Mouse (Mus musculus) erythroblast, adult 5-6 weeks (primary cell): Measurements from ENCODE around the gene Cars. TPM values are rescaled to one million over a fixed set of nuclear protein-coding genes. Genes with fewer than 3 reads are reported as not detected.

ENCODE experiments used
- ATAC-seq: replicated peaks from 2 replicates; pipeline ENCODE4 v1.8.0; 2016; ENCODE audit warnings: moderate number of reproducible peaks, mild to moderate bottlenecking, moderate TSS enrichment, inconsistent platforms; ENCODE audit not compliant: poor library complexity, low FRiP score, severe bottlenecking
- total RNA-seq, 2 experiments: library from RNA; stranded (forward) in 1 of 2; stranded (reverse) in 1 of 2; fragments of 150-400 nt in 1 of 2; fragments of 200-764, 138-1000 nt in 1 of 2; gene quantifications; 2 replicates each; pipeline versions ENCODE4 v1.2.3 to v1.2.4; 2015 to 2017; ENCODE audit warnings: low replicate concordance in 2 of 2

Gene Cars
- total RNA-seq, 2 experiments from 2014 or later: 60.9 to 120 TPM

DNA sequence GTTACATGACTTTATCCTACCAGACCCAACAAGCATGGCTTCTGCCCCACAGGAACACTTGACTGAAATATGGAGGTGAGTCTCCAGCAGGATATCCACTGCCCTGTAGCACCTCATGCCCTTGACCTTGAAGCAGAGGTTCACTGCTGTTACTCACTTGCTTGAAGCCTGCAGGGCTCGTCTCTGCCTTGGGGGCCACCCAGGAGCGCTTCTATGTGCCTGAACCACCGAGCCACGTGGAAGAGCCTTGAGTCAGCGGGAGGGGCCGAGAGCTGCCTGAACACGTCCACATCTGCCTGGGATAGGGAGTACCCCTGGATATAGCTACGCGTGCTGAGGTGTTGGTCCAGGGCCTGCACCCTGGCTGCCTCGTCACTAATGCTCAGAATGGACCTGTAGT lies 7.6 kb downstream of the Cars start:
- ATAC-seq: no peak

GRCm38 (mm10) chr7:143588006-143588405 lies 11.9 kb downstream of the Cars start:
- ATAC-seq: no peak

- no peak for ATAC-seq
These were observed 12.3 kb downstream of the Cars start for GRCm38 (mm10) chr7:143587586-143587985.

GRCm38 (mm10) chr7:143583956-143584355 lies 15.9 kb downstream of the Cars start:
- peak; percentile 78 for ATAC-seq

GRCm38 (mm10) chr7:143583025-143583424 lies 16.9 kb downstream of the Cars start:
- ATAC-seq: no peak

DNA sequence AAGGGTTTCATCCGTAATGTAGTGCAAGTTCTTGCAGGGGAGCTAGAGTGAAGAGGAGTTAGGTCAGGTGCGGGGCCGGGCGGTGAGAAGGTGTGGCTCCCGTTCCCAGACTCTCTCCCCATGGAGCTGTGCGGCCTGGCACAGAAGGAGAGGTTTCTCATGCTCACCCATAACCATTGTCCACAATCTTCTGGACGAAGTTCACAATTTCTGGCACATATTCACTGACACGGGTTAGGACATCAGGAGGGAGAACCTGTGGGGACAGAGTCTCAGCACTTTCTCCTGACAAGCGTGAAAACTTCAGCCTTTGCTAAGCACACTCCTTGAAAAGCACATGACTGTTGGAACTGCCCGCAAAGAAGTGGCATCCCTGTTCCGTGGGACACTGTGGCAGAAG lies 24.1 kb downstream of the Cars start:
- no peak for ATAC-seq

- peak; percentile 83 for ATAC-seq
These were observed 34.2 kb downstream of the Cars start for GRCm38 (mm10) chr7:143565648-143566039.

DNA sequence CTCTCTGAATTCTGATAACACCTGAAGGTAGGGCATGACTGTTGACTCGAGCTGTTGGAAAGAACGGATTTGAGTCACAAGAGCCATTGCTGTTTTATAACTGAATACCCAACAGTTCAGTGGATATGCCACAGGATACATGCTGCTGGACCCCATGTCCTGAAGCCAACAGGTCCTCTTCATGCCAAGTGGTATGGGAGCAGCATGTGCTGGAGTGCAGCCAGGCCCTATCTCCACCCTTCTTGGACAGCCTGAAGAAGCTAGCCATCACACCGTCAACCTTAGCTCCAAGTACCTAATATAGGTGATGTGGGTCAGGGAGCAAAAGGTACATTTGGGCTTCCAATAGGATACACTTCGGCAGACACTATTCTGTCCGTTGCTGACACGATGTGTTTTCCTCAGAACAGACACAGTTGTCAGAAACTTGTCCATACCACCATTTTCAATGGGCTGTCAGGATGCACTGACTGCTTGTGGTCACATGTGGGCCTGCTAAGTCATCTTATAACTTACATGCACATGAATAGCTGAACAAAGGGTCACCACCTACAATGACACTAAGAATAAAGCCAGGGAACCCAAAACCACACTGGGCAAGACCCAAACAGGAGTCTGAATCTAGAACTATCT lies 34.8 kb downstream of the Cars start:
- ATAC-seq: peak; percentile 54

- no peak for ATAC-seq
These were observed 36.1 kb downstream of the Cars start for GRCm38 (mm10) chr7:143563787-143564186.

DNA sequence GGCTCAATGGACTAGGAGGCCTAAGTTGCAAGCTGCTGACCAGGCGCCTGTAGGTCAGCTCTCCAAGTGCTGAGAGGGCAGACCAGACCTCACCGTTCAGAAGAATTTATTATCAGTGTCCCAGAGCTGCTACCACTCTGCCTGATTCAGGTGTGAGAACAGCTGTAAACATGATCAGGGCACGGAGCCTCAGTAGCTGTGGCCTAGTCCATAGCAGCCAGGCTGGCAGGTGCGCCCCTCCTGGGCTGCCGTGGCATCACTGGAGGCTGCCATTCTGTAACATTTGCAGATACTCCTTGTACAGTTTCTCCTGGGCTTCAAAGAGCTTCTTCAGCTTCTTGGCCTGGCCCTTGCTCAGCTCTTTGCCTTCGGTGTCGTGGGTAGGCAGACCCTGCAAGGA lies 42.3 kb downstream of the Cars start:
- peak; percentile 73 for ATAC-seq

- ATAC-seq: peak; percentile 91
These were observed 42.8 kb downstream of the Cars start for GRCm38 (mm10) chr7:143556964-143557610.

GRCm38 (mm10) chr7:143549588-143550220 lies 50.2 kb downstream of the Cars start:
- ATAC-seq: no peak

GRCm38 (mm10) chr7:143548976-143549457 lies 50.9 kb downstream of the Cars start, which contains the start of gene Nap1l4:
TSS of gene Nap1l4 (minus strand) at chr7:143549106.
- ATAC-seq: peak; percentile 91

DNA sequence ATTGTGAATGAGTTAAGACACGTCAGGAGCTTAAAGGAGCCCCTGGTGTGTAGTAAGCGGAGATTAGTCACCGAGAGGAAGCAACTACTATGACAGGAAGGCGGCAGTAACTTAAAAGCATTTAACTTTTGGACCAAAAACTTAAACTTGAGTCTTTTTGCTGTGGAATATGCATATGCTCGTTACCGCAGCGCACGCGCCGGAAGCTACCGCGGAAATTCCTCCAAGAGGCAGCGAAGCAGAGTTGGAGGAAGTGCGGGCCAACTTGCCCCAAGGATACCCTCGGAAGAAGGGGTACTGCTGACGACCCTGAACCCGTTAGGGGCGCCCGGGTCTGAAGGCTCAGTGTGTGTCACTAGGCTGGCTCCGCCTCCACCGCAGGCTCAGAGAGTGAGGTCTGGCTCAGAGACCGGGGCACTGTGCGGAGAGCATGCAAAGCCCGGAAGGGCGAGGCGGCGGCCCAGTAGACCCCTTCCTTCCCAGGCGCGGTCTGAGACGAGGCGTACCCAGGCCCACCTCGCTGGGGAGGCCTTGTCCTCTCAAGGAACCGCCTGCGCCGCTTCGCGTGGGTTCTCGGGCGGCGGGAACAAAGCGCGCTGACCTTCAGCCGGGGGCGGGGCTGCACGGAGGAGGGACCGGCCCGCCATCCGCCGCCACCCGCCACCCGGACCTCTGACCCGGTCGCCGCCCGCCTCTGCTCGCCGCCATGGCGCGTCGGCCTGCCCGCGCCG lies 51.5 kb downstream of the Cars start:
- ATAC-seq: peak; percentile 63

DNA sequence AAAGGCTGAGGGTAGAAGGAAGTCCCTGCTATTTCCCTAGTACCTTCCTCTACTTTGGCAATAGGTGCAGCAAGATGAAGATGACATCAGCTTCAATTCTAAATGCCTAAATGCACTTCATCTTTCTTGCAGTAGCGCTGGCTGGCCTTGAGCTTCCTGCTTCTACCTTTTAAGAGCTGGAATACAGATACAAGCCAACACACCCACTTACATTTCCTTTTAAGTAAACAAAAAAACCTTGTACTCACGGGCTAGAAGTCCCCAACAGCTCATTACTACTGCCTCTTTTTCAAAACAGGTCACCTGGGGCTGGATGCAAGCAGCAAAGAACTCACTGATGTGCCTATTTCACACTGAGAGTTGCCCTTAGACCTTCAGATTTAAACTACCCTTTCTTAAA lies 53.3 kb downstream of the Cars start:
- ATAC-seq: no peak

DNA sequence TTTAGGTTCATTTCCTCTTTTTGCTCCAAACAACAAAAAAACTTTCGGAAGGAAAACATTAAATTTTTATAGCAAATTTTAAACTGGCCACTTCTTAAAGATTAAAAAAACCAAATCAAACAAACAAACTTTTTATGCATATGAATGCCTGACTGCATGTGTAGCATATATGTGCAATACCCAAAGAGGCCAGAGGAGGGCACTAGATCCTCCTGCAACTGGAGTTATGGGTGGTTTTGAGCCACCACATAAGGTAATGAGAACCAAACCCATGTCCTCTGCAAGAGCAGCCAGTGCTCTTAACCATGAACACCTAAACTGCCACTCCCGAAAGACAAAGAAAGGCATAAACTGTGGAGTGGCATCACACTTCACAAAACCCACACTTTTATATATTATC lies 55.5 kb downstream of the Cars start:
- no peak for ATAC-seq

DNA sequence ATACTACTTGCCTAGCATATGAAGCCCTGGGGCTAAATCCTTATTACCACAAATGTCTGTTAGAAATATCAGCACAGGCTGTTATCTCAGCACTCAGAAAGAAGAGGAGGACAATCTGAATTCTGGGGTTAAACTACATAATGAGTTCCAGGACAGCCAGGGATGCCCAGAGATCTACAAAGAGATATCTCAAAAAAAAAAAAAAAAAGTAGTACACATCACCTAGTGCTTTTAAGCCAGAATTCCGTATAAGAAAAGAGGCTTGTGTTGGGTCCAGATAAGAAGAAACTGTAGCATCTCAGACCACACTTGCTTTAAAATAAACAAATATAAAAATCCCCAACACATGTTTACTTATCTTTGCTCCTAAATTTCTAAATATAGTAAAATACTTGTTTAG lies 61.2 kb downstream of the Cars start:
- no peak for ATAC-seq

DNA sequence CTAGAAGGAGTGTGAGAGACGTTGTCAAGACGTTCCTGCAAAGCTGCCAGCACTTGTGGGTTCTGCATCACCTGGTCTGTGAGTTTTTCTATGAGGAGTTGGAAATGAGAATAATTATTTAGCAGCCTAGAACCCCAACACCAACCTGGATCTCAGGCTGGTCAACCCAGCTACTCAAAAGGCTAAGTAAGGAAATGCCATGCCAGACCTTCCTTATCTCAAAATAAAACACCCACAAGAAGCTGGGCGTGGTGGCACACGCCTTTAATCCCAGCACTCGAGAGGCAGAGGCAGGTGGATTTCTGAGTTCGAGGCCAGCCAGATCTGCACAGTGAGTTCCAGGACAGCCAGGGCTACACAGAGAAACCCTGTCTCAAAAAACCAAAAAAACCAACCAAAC lies 61.7 kb downstream of the Cars start:
- ATAC-seq: peak; percentile 70

DNA sequence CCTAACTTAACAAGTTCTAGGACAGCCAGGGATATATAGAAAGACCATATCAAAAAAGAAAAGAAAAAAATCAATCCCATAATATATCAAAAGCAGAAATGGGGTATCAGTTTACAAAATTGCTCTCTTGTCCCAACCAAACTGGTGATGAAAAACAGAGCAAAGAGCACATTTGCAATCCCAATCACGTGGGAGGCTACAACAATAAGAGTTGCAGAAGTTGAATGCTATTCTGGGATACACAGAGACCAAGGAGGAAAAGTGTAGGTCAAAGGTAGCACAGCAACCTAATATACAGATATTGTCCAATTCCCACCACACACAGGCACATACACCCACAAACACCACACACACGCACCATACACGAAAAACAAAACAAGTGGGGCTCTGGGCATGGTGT lies 63.6 kb downstream of the Cars start:
- ATAC-seq: no peak

DNA sequence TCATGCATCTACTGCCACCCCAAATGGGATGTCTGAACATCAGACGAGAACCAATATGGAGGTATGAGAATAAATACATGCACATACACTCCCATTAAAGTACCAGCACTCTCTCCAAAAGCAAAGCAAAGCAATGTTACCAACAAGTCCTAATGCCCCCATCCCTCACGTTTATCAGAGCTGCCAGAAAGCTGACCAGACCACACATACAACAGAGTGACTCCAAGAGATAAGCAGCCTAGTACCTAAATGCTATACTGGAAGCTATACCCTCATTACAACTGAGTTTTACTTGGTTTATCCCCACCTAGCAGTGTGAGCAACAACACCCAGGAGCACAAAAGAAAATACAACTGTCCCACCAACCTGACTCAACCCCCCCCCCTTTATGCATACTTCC lies 66.6 kb downstream of the Cars start:
- peak; percentile 88 for ATAC-seq
